Mouse (Mus musculus): ENCODE data around the gene Kif16b. TPM values are rescaled to one million over a fixed set of nuclear protein-coding genes. Genes with fewer than 3 reads are reported as not detected.

The Kif16b gene
- total and polyA plus RNA-seq, 3 experiments: 10.7 to 32.0 (median 13.0) TPM

GRCm38 (mm10) chr2:142599235-142599634, 302.1 kb downstream of the Kif16b start:
- TF ChIP-seq MAZ (IDR thresholded peaks at IDR 0.05; ENCODE audit: low read depth, low read length) (no peak), TBP (IDR thresholded peaks at IDR 0.05; ENCODE audit: low read depth, low read length) (no peak), ZMIZ1 (IDR thresholded peaks at IDR 0.05; ENCODE audit: low read depth, low read length) (no peak), RAD21 (IDR thresholded peaks at IDR 0.05; ENCODE audit: low read depth, low read length) (no peak), USF2 (IDR thresholded peaks at IDR 0.05; ENCODE audit: borderline replicate concordance in 1 of 2, insufficient read depth in 1 of 2, low read depth in 1 of 2, low read length in 2 of 2) (no peak), NRF1 (IDR thresholded peaks at IDR 0.05; ENCODE audit: insufficient read depth, low read depth, low read length, poor library complexity, severe bottlenecking) (no peak), MAX (IDR thresholded peaks at IDR 0.05; ENCODE audit: low read length) (no peak), KAT2A (conservative IDR thresholded peaks at IDR 0.05; ENCODE audit: low read depth, low read length) (no peak), MEF2A (IDR thresholded peaks at IDR 0.05; ENCODE audit: extremely low read depth, insufficient replicate concordance, low read depth, low read length, poor library complexity, severe bottlenecking) (no peak), TCF12 (IDR thresholded peaks at IDR 0.05; ENCODE audit: low read depth, low read length) (no peak), MYC (IDR thresholded peaks at IDR 0.05; ENCODE audit: low read depth, low read length) (no peak), ZNF384 (IDR thresholded peaks at IDR 0.05; ENCODE audit: low read depth, low read length) (no peak), ZC3H11A (IDR thresholded peaks at IDR 0.05; ENCODE audit: low read depth, low read length) (no peak), POLR2AphosphoS2 (IDR thresholded peaks at IDR 0.05; ENCODE audit: low read length) (no peak), UBTF (IDR thresholded peaks at IDR 0.05; ENCODE audit: borderline replicate concordance, insufficient read depth, low read depth, low read length) (no peak), RCOR1 (IDR thresholded peaks at IDR 0.05; ENCODE audit: low read depth, low read length) (no peak), BHLHE40 (IDR thresholded peaks at IDR 0.05; ENCODE audit: borderline replicate concordance, low read depth, low read length) (no peak), CHD2 (IDR thresholded peaks at IDR 0.05; ENCODE audit: low read length) (no peak), EP300 (IDR thresholded peaks at IDR 0.05; ENCODE audit: low read depth in 1 of 2, low read length in 2 of 2) (no peak)
- no peaks in the 10 kb centered on the region for H3K79me2 ChIP-seq (ENCODE audit: control insufficient read depth, insufficient read depth, low read length, poor library complexity)
- no peak for DNase-seq (ENCODE audit: low read depth, low spot score)
- H3K4me3 ChIP-seq (ENCODE audit: control insufficient read depth in 1 of 2, insufficient read depth in 1 of 2, low read depth in 2 of 2, low read length in 2 of 2): no peak overlapping the region
- H3K4me1 ChIP-seq (ENCODE audit: control insufficient read depth in 1 of 2, insufficient read depth in 2 of 2, low read length in 2 of 2): no peaks in the 10 kb centered on the region
- H3K27ac ChIP-seq (ENCODE audit: control insufficient read depth, low read depth, low read length): no peak overlapping the region
- H3K9ac ChIP-seq (ENCODE audit: control insufficient read depth, low read depth, low read length, poor library complexity, severe bottlenecking): no peak overlapping the region
- no peaks in the 10 kb centered on the region for H3K9me3 ChIP-seq (replicated peaks; ENCODE audit: insufficient read depth, low read length)
- H3K36me3 ChIP-seq (ENCODE audit: control insufficient read depth in 1 of 2, insufficient read depth in 2 of 2, low read length in 2 of 2): no peaks in the 10 kb centered on the region
- no peaks in the 10 kb centered on the region for H3K27me3 ChIP-seq (ENCODE audit: control insufficient read depth in 1 of 2, insufficient read depth in 2 of 2, low read length in 2 of 2)
